Mouse (Mus musculus) neural tube, embryonic 14.5 days (tissue): ENCODE results near the gene Palm2. TPM values are rescaled to one million over a fixed set of nuclear protein-coding genes. Genes with fewer than 3 reads are reported as not detected.

Experiments used
- ATAC-seq: fragments of 200-750 bp; cut with Nextera tagmentation; 2 replicates; pipeline ENCODE4 v1.8.0; 2017; ENCODE audit warnings: low read depth, mild to moderate bottlenecking, moderate TSS enrichment, moderate library complexity
- H3K27ac ChIP-seq: fragments of 300-500 bp; sonication (generic); 2 replicates; pipeline ENCODE4 v1.5.1; 2014; ENCODE audit warnings: low read depth, mild to moderate bottlenecking, control low read depth, low read length, moderate library complexity, mixed read lengths
- H3K27me3 ChIP-seq: fragments of 300-500 bp; sonication (generic); 2 replicates; pipeline ENCODE4 v1.6.1; 2014; ENCODE audit warnings: low read length; ENCODE audit not compliant: control insufficient read depth, insufficient read depth
- H3K36me3 ChIP-seq: fragments of 300-500 bp; sonication (generic); 2 replicates; pipeline ENCODE4 v1.6.1; 2014; ENCODE audit warnings: low read length, mixed read lengths; ENCODE audit not compliant: control insufficient read depth, insufficient read depth
- H3K4me1 ChIP-seq: fragments of 300-500 bp; sonication (generic); 2 replicates; pipeline ENCODE4 v1.6.1; 2014; ENCODE audit warnings: low read length; ENCODE audit not compliant: control insufficient read depth, insufficient read depth
- H3K4me2 ChIP-seq: fragments of 300-500 bp; sonication (generic); 2 replicates; pipeline ENCODE4 v1.6.1; 2014; ENCODE audit warnings: mild to moderate bottlenecking, low read depth, low read length, control low read depth
- H3K4me3 ChIP-seq: fragments of 300-500 bp; sonication (generic); 2 replicates; pipeline ENCODE4 v1.5.1; 2014; ENCODE audit warnings: low read depth, low read length, control low read depth, mixed read lengths
- H3K9ac ChIP-seq: fragments of 300-500 bp; sonication (generic); replicated peaks from 2 replicates; pipeline ENCODE4 v1.6.1; 2014; ENCODE audit warnings: low read depth, mild to moderate bottlenecking, control low read depth, low read length, mixed read lengths
- H3K9me3 ChIP-seq: fragments of 300-500 bp; sonication (generic); 2 replicates; pipeline ENCODE4 v1.6.1; 2016; ENCODE audit warnings: low read length; ENCODE audit not compliant: control insufficient read depth
- WGBS: fragments of 180-500 bp; shearing (Covaris S2); extraction: QIAGEN DNeasy Blood & Tissue Kit; methylation state at CpG from one replicate; pipeline ENCODE4 v1.1.7; 2014; 5-methylcytosine and 5-hydroxymethylcytosine counted together
- polyA plus RNA-seq: library from polyadenylated mRNA; unstranded; fragments of >200 nt; fragmentation: Nextera tagmentation; extraction: Ambion mirVana; gene quantifications from 2 replicates; pipeline ENCODE4 v1.2.1, GENCODE M21; 2014

Gene Palm2
- polyA plus RNA-seq, 1 experiment from 2014 or later, result 18.3 TPM

- Histone ChIP-seq H3K4me2 (peak overlapping the region; percentile 52), H3K9ac (peak overlapping the region; percentile 44; the same call in 1 of the 2 replicates), H3K4me3 (0 out of 2 replicates have a peak overlapping the region, but pooled peaks have one; percentile 15), H3K9me3 (no peaks in the 10 kb centered on the region), H3K36me3 (no peaks in the 10 kb centered on the region), H3K27ac (no peak overlapping the region), H3K27me3 (no peaks in the 10 kb centered on the region), H3K4me1 (no peaks in the 10 kb centered on the region)
- 15% methylated on average over 12 of the region's 12 CpGs for WGBS
- ATAC-seq, result peak; percentile 80
Observed at GRCm38 (mm10) chr4:57672996-57673906, 239.2 kb downstream of the Palm2 start.

- no peak overlapping the region for H3K4me3 ChIP-seq
- no peak for ATAC-seq
- 83% methylated on average over 7 of the region's 7 CpGs for WGBS
- H3K9me3 ChIP-seq, result no peaks in the 10 kb centered on the region
- no peaks in the 10 kb centered on the region for H3K4me1 ChIP-seq
- no peaks in the 10 kb centered on the region for H3K27me3 ChIP-seq
- H3K4me2 ChIP-seq, result no peak overlapping the region
- no peak overlapping the region for H3K9ac ChIP-seq
- H3K27ac ChIP-seq, result no peak overlapping the region
- no peaks in the 10 kb centered on the region for H3K36me3 ChIP-seq
Observed at GRCm38 (mm10) chr4:57674351-57674750, 240.3 kb downstream of the Palm2 start.

- H3K4me1 ChIP-seq, result no peaks in the 10 kb centered on the region
- no peaks in the 10 kb centered on the region for H3K36me3 ChIP-seq
- ATAC-seq, result peak; percentile 54
- H3K9me3 ChIP-seq, result no peaks in the 10 kb centered on the region
- WGBS, result 3% methylated on average over 13 of the region's 13 CpGs
- 0 out of 2 replicates have a peak overlapping the region, but pooled peaks have one; percentile 9 for H3K4me3 ChIP-seq
- H3K4me2 ChIP-seq, result peak overlapping the region; percentile 30; the same call in 1 of the 2 replicates
- no peaks in the 10 kb centered on the region for H3K27me3 ChIP-seq
- H3K27ac ChIP-seq, result no peak overlapping the region
- 0 out of 2 replicates have a peak overlapping the region, but pooled peaks have one; percentile 9 for H3K9ac ChIP-seq
Observed at GRCm38 (mm10) chr4:57675387-57675786, 241.3 kb downstream of the Palm2 start.

- H3K4me2 ChIP-seq, result no peak overlapping the region
- WGBS, result 85% methylated on average over 12 of the region's 12 CpGs
- no peaks in the 10 kb centered on the region for H3K27me3 ChIP-seq
- H3K4me1 ChIP-seq, result no peaks in the 10 kb centered on the region
- no peak for ATAC-seq
- no peak overlapping the region for H3K4me3 ChIP-seq
- no peaks in the 10 kb centered on the region for H3K36me3 ChIP-seq
- H3K27ac ChIP-seq, result no peak overlapping the region
- H3K9me3 ChIP-seq, result no peaks in the 10 kb centered on the region
- no peak overlapping the region for H3K9ac ChIP-seq
Observed at GRCm38 (mm10) chr4:57677916-57678315, 243.9 kb downstream of the Palm2 start.

GRCm38 (mm10) chr4:57678991-57679457 lies 245.0 kb downstream of the Palm2 start:
- no peaks in the 10 kb centered on the region for H3K4me1 ChIP-seq
- no peaks in the 10 kb centered on the region for H3K27me3 ChIP-seq
- no peak overlapping the region for H3K27ac ChIP-seq
- WGBS, result 84% methylated on average over 9 of the region's 9 CpGs
- H3K9me3 ChIP-seq, result no peaks in the 10 kb centered on the region
- ATAC-seq, result no peak
- H3K36me3 ChIP-seq, result no peaks in the 10 kb centered on the region
- H3K9ac ChIP-seq, result no peak overlapping the region
- no peak overlapping the region for H3K4me3 ChIP-seq
- no peak overlapping the region for H3K4me2 ChIP-seq

GRCm38 (mm10) chr4:57680186-57680585 lies 246.1 kb downstream of the Palm2 start:
- Histone ChIP-seq H3K4me1 (no peaks in the 10 kb centered on the region), H3K4me2 (no peak overlapping the region), H3K27me3 (no peaks in the 10 kb centered on the region), H3K9ac (no peak overlapping the region), H3K4me3 (no peak overlapping the region), H3K27ac (no peak overlapping the region), H3K9me3 (no peaks in the 10 kb centered on the region), H3K36me3 (no peaks in the 10 kb centered on the region)
- WGBS, result 48% methylated on average over 12 of the region's 12 CpGs
- ATAC-seq, result no peak

GRCm38 (mm10) chr4:57681511-57681910 lies 247.5 kb downstream of the Palm2 start:
- no peaks in the 10 kb centered on the region for H3K9me3 ChIP-seq
- H3K9ac ChIP-seq, result no peak overlapping the region
- H3K4me3 ChIP-seq, result no peak overlapping the region
- 64% methylated on average over 12 of the region's 12 CpGs for WGBS
- no peaks in the 10 kb centered on the region for H3K36me3 ChIP-seq
- H3K27ac ChIP-seq, result no peak overlapping the region
- H3K4me1 ChIP-seq, result no peaks in the 10 kb centered on the region
- no peak overlapping the region for H3K4me2 ChIP-seq
- ATAC-seq, result no peak
- no peaks in the 10 kb centered on the region for H3K27me3 ChIP-seq

- Histone ChIP-seq H3K36me3 (no peaks in the 10 kb centered on the region), H3K27ac (no peak overlapping the region), H3K27me3 (no peaks in the 10 kb centered on the region), H3K9ac (no peak overlapping the region), H3K4me2 (no peak overlapping the region), H3K9me3 (no peaks in the 10 kb centered on the region), H3K4me3 (no peak overlapping the region), H3K4me1 (no peaks in the 10 kb centered on the region)
- ATAC-seq, result no peak
- 96% methylated on average over 2 of the region's 2 CpGs for WGBS
Observed at GRCm38 (mm10) chr4:57682341-57682740, 248.3 kb downstream of the Palm2 start.

GRCm38 (mm10) chr4:57682944-57683343 lies 248.9 kb downstream of the Palm2 start:
- no peak overlapping the region for H3K9ac ChIP-seq
- WGBS, result 87% methylated on average over 11 of the region's 11 CpGs
- no peaks in the 10 kb centered on the region for H3K36me3 ChIP-seq
- no peak overlapping the region for H3K4me2 ChIP-seq
- H3K27me3 ChIP-seq, result no peaks in the 10 kb centered on the region
- H3K4me3 ChIP-seq, result no peak overlapping the region
- H3K9me3 ChIP-seq, result no peaks in the 10 kb centered on the region
- no peaks in the 10 kb centered on the region for H3K4me1 ChIP-seq
- no peak overlapping the region for H3K27ac ChIP-seq
- ATAC-seq, result no peak
